Mouse (Mus musculus): ENCODE measurements around the gene Bloc1s2.

The Bloc1s2 gene

GRCm38 (mm10) chr19:44145702-44146567, at the start of gene Bloc1s2:
Bloc1s2 (minus strand) TSS chr19:44146446.
- peak; percentile 90 to 93 for DNase-seq

GRCm38 (mm10) chr19:44195138-44195537, 48.9 kb upstream of the Bloc1s2 start:
- peak; percentile 56 to 58 for DNase-seq

GRCm38 (mm10) chr19:44193906-44194305, 47.7 kb upstream of the Bloc1s2 start:
- peak; percentile 69 to 71 for DNase-seq

- no peak for DNase-seq
Measured at GRCm38 (mm10) chr19:44192342-44192741, 46.1 kb upstream of the Bloc1s2 start, which contains the start of gene Pkd2l1. Pkd2l1 (minus strand) TSS chr19:44192442.

- DNase-seq = no peak
Measured at GRCm38 (mm10) chr19:44189056-44189455, 42.8 kb upstream of the Bloc1s2 start.

- DNase-seq = no peak
Measured at GRCm38 (mm10) chr19:44183968-44184367, 37.7 kb upstream of the Bloc1s2 start.

GRCm38 (mm10) chr19:44180502-44180901, 34.3 kb upstream of the Bloc1s2 start:
- no peak for DNase-seq

GRCm38 (mm10) chr19:44176741-44177140, 30.5 kb upstream of the Bloc1s2 start:
- no peak for DNase-seq

GRCm38 (mm10) chr19:44174835-44175234, 28.6 kb upstream of the Bloc1s2 start:
- DNase-seq = no peak

GRCm38 (mm10) chr19:44161515-44161914, 15.3 kb upstream of the Bloc1s2 start:
- DNase-seq = no peak

GRCm38 (mm10) chr19:44159386-44159785, 13.1 kb upstream of the Bloc1s2 start:
- no peak for DNase-seq

- DNase-seq = no peak
Measured at GRCm38 (mm10) chr19:44157005-44157404, 10.8 kb upstream of the Bloc1s2 start.

- no peak for DNase-seq
Measured at GRCm38 (mm10) chr19:44153781-44154180, 7.5 kb upstream of the Bloc1s2 start.

GRCm38 (mm10) chr19:44148991-44149390, 2.7 kb upstream of the Bloc1s2 start:
- no peak for DNase-seq

- DNase-seq = no peak
Measured at GRCm38 (mm10) chr19:44148345-44148744, 2.1 kb upstream of the Bloc1s2 start.

GRCm38 (mm10) chr19:44146951-44147350, 705 bp upstream of the Bloc1s2 start:
- DNase-seq = no peak

- DNase-seq = no peak
Measured at GRCm38 (mm10) chr19:44146568-44146879, 278 bp upstream of the Bloc1s2 start.

- DNase-seq = peak in 1 of 2 experiments; percentile 30
Measured at GRCm38 (mm10) chr19:44144366-44144765, 1.9 kb downstream of the Bloc1s2 start.

- no peak for DNase-seq
Measured at GRCm38 (mm10) chr19:44135960-44136485, 10.2 kb downstream of the Bloc1s2 start.

- DNase-seq = peak; percentile 86 to 88
Measured at GRCm38 (mm10) chr19:44135072-44135959, 10.9 kb downstream of the Bloc1s2 start, which contains the start of gene Cwf19l1. Cwf19l1 (minus strand) TSS chr19:44135876.

- DNase-seq = no peak
Measured at GRCm38 (mm10) chr19:44132917-44133316, 13.3 kb downstream of the Bloc1s2 start.

- no peak for DNase-seq
Measured at GRCm38 (mm10) chr19:44128560-44128959, 17.7 kb downstream of the Bloc1s2 start.

Data from lung, adult 18-20 months (tissue).